Mouse (Mus musculus) C2C12 (cell line): Measurements from ENCODE around the gene Zwilch.

Experiments
- CEBPB ChIP-seq: IDR thresholded peaks from one replicate; pipeline ENCODE4 v1.6.1; 2011; ENCODE audit warnings: low read depth, mild to moderate bottlenecking, control low read depth, moderate library complexity
- CTCF ChIP-seq: IDR thresholded peaks from one replicate; pipeline ENCODE4 v1.5.1; 2011; ENCODE audit not compliant: control insufficient read depth, insufficient read depth, insufficient read length
- FOSL1 ChIP-seq: IDR thresholded peaks from one replicate; pipeline ENCODE4 v1.8.0; 2011; ENCODE audit warnings: mild to moderate bottlenecking, low read length; ENCODE audit not compliant: poor library complexity, insufficient read depth, severe bottlenecking
- MAX ChIP-seq: IDR thresholded peaks from one replicate; pipeline ENCODE4 v1.6.1; 2011; ENCODE audit warnings: mild to moderate bottlenecking, control low read depth
- MYOG ChIP-seq: IDR thresholded peaks from one replicate; pipeline ENCODE4 v1.6.1; 2011; ENCODE audit not compliant: control insufficient read depth, insufficient read length; ENCODE audit errors: extremely low read depth
- USF1 ChIP-seq: IDR thresholded peaks from one replicate; pipeline ENCODE4 v1.6.1; 2011; ENCODE audit warnings: low read depth, mild to moderate bottlenecking, control low read depth, moderate library complexity

GRCm38 (mm10) chr9:64105301-64105700 lies 67.6 kb downstream of the Zwilch start:
- TF ChIP-seq MAX: no peak
- no peak for TF ChIP-seq USF1
- TF ChIP-seq CEBPB: no peak
- no peak for TF ChIP-seq CTCF
- TF ChIP-seq MYOG: no peak
- no peak for TF ChIP-seq FOSL1
